Mouse (Mus musculus) CH12.LX (cell line): ENCODE results near the gene Sf3b1. TPM values are rescaled to one million over a fixed set of nuclear protein-coding genes. Genes with fewer than 3 reads are reported as not detected.

Source experiments
- DNase-seq: peaks from one replicate; pipeline ENCODE4 v3.0.0-alpha.2; 2013; ENCODE audit errors: extremely low read depth
- H3K27ac ChIP-seq: 2 replicates; pipeline ENCODE4 v1.5.1; 2012; ENCODE audit warnings: low read depth, mild to moderate bottlenecking, control low read depth, moderate library complexity; ENCODE audit not compliant: insufficient read depth
- H3K27me3 ChIP-seq: replicated peaks from 2 replicates; pipeline ENCODE3; 2012; ENCODE audit warnings: inconsistent platforms
- H3K36me3 ChIP-seq, 2 experiments: replicated peaks in 1 of 2; 2 replicates each; pipeline versions ENCODE3 to v1.6.1; 2012; ENCODE audit warnings: inconsistent platforms in 1 of 2, low read length in 1 of 2, mild to moderate bottlenecking in 1 of 2, mixed read lengths in 1 of 2, moderate library complexity in 1 of 2; ENCODE audit not compliant: control insufficient read depth in 1 of 2, insufficient read depth in 1 of 2
- H3K4me1 ChIP-seq, 2 experiments: 2 replicates each; pipeline ENCODE4 v1.6.1; 2012; ENCODE audit warnings: inconsistent platforms in 1 of 2, moderate library complexity in 1 of 2; ENCODE audit not compliant: insufficient read depth in 2 of 2, control insufficient read depth in 1 of 2
- H3K4me2 ChIP-seq: 2 replicates; pipeline ENCODE4 v1.6.1; 2012; ENCODE audit warnings: low read depth, mild to moderate bottlenecking, control low read depth; ENCODE audit not compliant: poor library complexity, insufficient read depth, severe bottlenecking
- H3K4me3 ChIP-seq, 3 experiments: fragments of 150-350 bp in 1 of 3; sonication (generic) in 1 of 3; replicated peaks in 1 of 3; 2 replicates each; pipeline versions ENCODE3 to v1.5.1; 2011 to 2012; ENCODE audit warnings: low read depth in 2 of 3, low read length in 2 of 3, mild to moderate bottlenecking in 2 of 3, moderate library complexity in 2 of 3, control low read depth in 1 of 3, improper control_type of control experiment in 1 of 3, inconsistent platforms in 1 of 3, mixed read lengths in 1 of 3; ENCODE audit not compliant: poor library complexity in 1 of 3
- H3K79me2 ChIP-seq: replicated peaks from 2 replicates; pipeline ENCODE4 v1.6.1; 2012; ENCODE audit warnings: mild to moderate bottlenecking, moderate library complexity; ENCODE audit not compliant: control insufficient read depth, poor library complexity, insufficient read depth, severe bottlenecking; ENCODE audit errors: extremely low read depth
- H3K9ac ChIP-seq: 2 replicates; pipeline ENCODE4 v1.6.1; 2012; ENCODE audit warnings: low read depth, mild to moderate bottlenecking, control low read depth, moderate library complexity; ENCODE audit not compliant: insufficient read depth
- H3K9me3 ChIP-seq: replicated peaks from 2 replicates; pipeline ENCODE3; 2012; ENCODE audit warnings: low read length, inconsistent platforms, mixed read lengths
- BHLHE40 ChIP-seq: IDR thresholded peaks from 2 replicates; pipeline ENCODE4 v1.6.1; 2011; ENCODE audit warnings: mild to moderate bottlenecking, low read depth, low read length, improper control_type of control experiment
- CHD1 ChIP-seq: IDR thresholded peaks from 2 replicates; pipeline ENCODE4 v1.6.1; 2012; ENCODE audit warnings: low read depth, low read length, improper control_type of control experiment, inconsistent platforms
- CTCF ChIP-seq, 2 experiments: IDR thresholded peaks in 1 of 2; conservative IDR thresholded peaks in 1 of 2; 2 replicates each; pipeline ENCODE4 v1.5.1; 2011 to 2012; ENCODE audit warnings: low read depth in 2 of 2, low read length in 2 of 2, improper control_type of control experiment in 1 of 2, inconsistent platforms in 1 of 2, mild to moderate bottlenecking in 1 of 2, moderate library complexity in 1 of 2
- E2F4 ChIP-seq: IDR thresholded peaks from 2 replicates; pipeline ENCODE4 v1.6.1; 2011; ENCODE audit warnings: low read depth, low read length, improper control_type of control experiment; ENCODE audit not compliant: insufficient replicate concordance
- ETS1 ChIP-seq: conservative IDR thresholded peaks from 2 replicates; pipeline ENCODE4 v1.6.1; 2012; ENCODE audit warnings: low read depth, mild to moderate bottlenecking, inconsistent platforms, low read length, improper control_type of control experiment, moderate library complexity
- GABPA ChIP-seq: IDR thresholded peaks from 2 replicates; pipeline ENCODE4 v1.6.1; 2012; ENCODE audit warnings: low read depth, low read length, improper control_type of control experiment, inconsistent platforms; ENCODE audit not compliant: insufficient replicate concordance
- HCFC1 ChIP-seq: IDR thresholded peaks from 2 replicates; pipeline ENCODE4 v1.6.1; 2012; ENCODE audit warnings: low read depth, mild to moderate bottlenecking, inconsistent platforms, low read length, improper control_type of control experiment
- JUND ChIP-seq: conservative IDR thresholded peaks from 2 replicates; pipeline ENCODE4 v1.6.1; 2011; ENCODE audit warnings: low read depth, low read length, improper control_type of control experiment
- KAT2A ChIP-seq: IDR thresholded peaks from 2 replicates; pipeline ENCODE4 v1.6.1; 2012; ENCODE audit warnings: low read length, improper control_type of control experiment, inconsistent platforms; ENCODE audit not compliant: insufficient replicate concordance
- MAFK ChIP-seq: IDR thresholded peaks from 2 replicates; pipeline ENCODE4 v1.6.1; 2011; ENCODE audit warnings: low read length, improper control_type of control experiment; ENCODE audit not compliant: insufficient replicate concordance
- MEF2A ChIP-seq: IDR thresholded peaks from 2 replicates; pipeline ENCODE4 v1.6.1; 2014; ENCODE audit warnings: low read depth, mild to moderate bottlenecking, inconsistent platforms, low read length, improper control_type of control experiment, borderline replicate concordance
- MYC ChIP-seq: IDR thresholded peaks from 2 replicates; pipeline ENCODE4 v1.6.1; 2011; ENCODE audit warnings: low read depth, mild to moderate bottlenecking, improper control_type of control experiment, low read length
- NELFE ChIP-seq: IDR thresholded peaks from 2 replicates; pipeline ENCODE4 v1.6.1; 2011; ENCODE audit warnings: low read depth, low read length, improper control_type of control experiment
- PAX5 ChIP-seq: IDR thresholded peaks from 2 replicates; pipeline ENCODE4 v1.6.1; 2012; ENCODE audit warnings: low read length, inconsistent platforms, mixed read lengths
- POLR2A ChIP-seq: IDR thresholded peaks from 2 replicates; pipeline ENCODE4 v1.6.1; 2011; ENCODE audit warnings: low read depth, mild to moderate bottlenecking, improper control_type of control experiment, low read length
- POLR2AphosphoS2 ChIP-seq: IDR thresholded peaks from 2 replicates; pipeline ENCODE4 v1.6.1; 2011; ENCODE audit warnings: low read depth, low read length, improper control_type of control experiment
- RAD21 ChIP-seq: IDR thresholded peaks from 2 replicates; pipeline ENCODE4 v1.6.1; 2011; ENCODE audit warnings: low read depth, mild to moderate bottlenecking, low read length, improper control_type of control experiment, moderate library complexity
- TBP ChIP-seq: conservative IDR thresholded peaks from 2 replicates; pipeline ENCODE4 v1.6.1; 2011; ENCODE audit warnings: low read depth, low read length, improper control_type of control experiment
- TCF12 ChIP-seq: IDR thresholded peaks from 2 replicates; pipeline ENCODE4 v1.6.1; 2014; ENCODE audit warnings: low read depth, mild to moderate bottlenecking, inconsistent platforms, low read length, improper control_type of control experiment
- USF1 ChIP-seq: IDR thresholded peaks from 2 replicates; pipeline ENCODE4 v1.6.1; 2014; ENCODE audit warnings: low read depth, mild to moderate bottlenecking, inconsistent platforms, low read length, improper control_type of control experiment
- USF2 ChIP-seq: conservative IDR thresholded peaks from 2 replicates; pipeline ENCODE4 v1.6.1; 2011; ENCODE audit warnings: low read depth, low read length, improper control_type of control experiment
- ZC3H11A ChIP-seq: IDR thresholded peaks from 2 replicates; pipeline ENCODE4 v1.6.1; 2012; ENCODE audit warnings: low read depth, mild to moderate bottlenecking, inconsistent platforms, low read length, improper control_type of control experiment
- ZKSCAN1 ChIP-seq: IDR thresholded peaks from 2 replicates; pipeline ENCODE4 v1.6.1; 2012; ENCODE audit warnings: low read depth, inconsistent platforms, low read length, improper control_type of control experiment, borderline replicate concordance
- ZMIZ1 ChIP-seq: IDR thresholded peaks from 2 replicates; pipeline ENCODE4 v1.6.1; 2012; ENCODE audit warnings: low read depth, mild to moderate bottlenecking, inconsistent platforms, low read length, improper control_type of control experiment
- dilution Hi-C: fragments of 300-500 bp; cut with MboI; formaldehyde crosslinking; loops from 2 replicates; pipeline ENCODE4 v1.14.3; 2020; ENCODE audit warnings: low sequenced_read_pairs; ENCODE audit not compliant: extremely low pct_unique_long_range_greater_than_20kb, extremely low pct_ligation_motif_present
- in situ Hi-C: fragments of 300-500 bp; cut with MboI; formaldehyde crosslinking; loops from 3 replicates; pipeline ENCODE4 v1.14.3; 2019; ENCODE audit warnings: low sequenced_read_pairs, low pct_ligation_motif_present, low pct_unique_long_range_greater_than_20kb, mixed read lengths
- polyA plus RNA-seq: library from polyadenylated mRNA; unstranded; fragments of >175 nt; gene quantifications from 2 replicates; pipeline ENCODE4 v1.2.1, GENCODE M21; 2012; ENCODE audit warnings: low read depth; ENCODE audit not compliant: insufficient read length
- total RNA-seq, 2 experiments: library from RNA; depleted of rRNA; stranded (reverse); fragments of 300-350 nt in 1 of 2; fragments of >200 nt in 1 of 2; gene quantifications; 2 replicates each; pipeline ENCODE4 v1.2.3; 2012 to 2014

Gene Sf3b1
- total and polyA plus RNA-seq, 3 experiments: 109 to 186 (median 133) TPM

- H3K79me2 ChIP-seq: no peaks in the 10 kb centered on the region
- no peak overlapping the region for H3K27ac ChIP-seq
- H3K9ac ChIP-seq: no peak overlapping the region
- dilution Hi-C loops: no loop called here
- in situ Hi-C loops: no loop called here
- H3K9me3 ChIP-seq: no peaks in the 10 kb centered on the region
- TF ChIP-seq POLR2AphosphoS2 (0 out of 2 replicates have a peak, but pooled peaks have one; percentile 52), JUND (no peak)
- H3K4me1 ChIP-seq: peaks cover 0 to 24% of the 10 kb centered on the region in 2 experiments; a peak in 2 of 4 replicates
- H3K4me3 ChIP-seq: no peak overlapping the region
- no peak overlapping the region for H3K4me2 ChIP-seq
- no peak for DNase-seq
- H3K27me3 ChIP-seq: no peaks in the 10 kb centered on the region
- peaks cover 41 to 76% of the 10 kb centered on the region in 2 experiments for H3K36me3 ChIP-seq
Observed at GRCm38 (mm10) chr1:54986248-54986647, 41.0 kb downstream of the Sf3b1 start.

- H3K9ac ChIP-seq: no peak overlapping the region
- no peaks in the 10 kb centered on the region for H3K9me3 ChIP-seq
- in situ Hi-C loops (no loop called here), dilution Hi-C loops (no loop called here)
- no peaks in the 10 kb centered on the region for H3K79me2 ChIP-seq
- H3K27ac ChIP-seq: no peak overlapping the region
- DNase-seq: no peak
- H3K36me3 ChIP-seq: peaks cover 41 to 72% of the 10 kb centered on the region in 2 experiments
- H3K27me3 ChIP-seq: no peaks in the 10 kb centered on the region
- peaks cover 0 to 24% of the 10 kb centered on the region in 2 experiments; a peak in 2 of 4 replicates for H3K4me1 ChIP-seq
- no peak overlapping the region for H3K4me2 ChIP-seq
- TF ChIP-seq ZKSCAN1 (no peak), RAD21 (no peak), JUND (no peak), ETS1 (no peak), ZMIZ1 (no peak), CTCF (conservative IDR thresholded peaks at IDR 0.05 in 1 of 2, IDR thresholded peaks at IDR 0.05 in 1 of 2; ENCODE audit: low read depth in 2 of 2, low read length in 2 of 2) (no peak), HCFC1 (no peak), TBP (no peak), POLR2AphosphoS2 (no peak), GABPA (no peak), KAT2A (no peak), MYC (no peak), USF1 (no peak)
- no peak overlapping the region for H3K4me3 ChIP-seq
Observed at GRCm38 (mm10) chr1:54985831-54986230, 41.5 kb downstream of the Sf3b1 start.

- Histone ChIP-seq H3K4me2 (no peak overlapping the region), H3K79me2 (no peaks in the 10 kb centered on the region), H3K4me3 (no peak overlapping the region), H3K27ac (no peak overlapping the region), H3K4me1 (peaks cover 0 to 24% of the 10 kb centered on the region in 2 experiments; a peak in 2 of 4 replicates), H3K9ac (no peak overlapping the region), H3K9me3 (no peaks in the 10 kb centered on the region), H3K27me3 (no peaks in the 10 kb centered on the region), H3K36me3 (peaks cover 29 to 56% of the 10 kb centered on the region in 2 experiments)
- dilution Hi-C loops: no loop called here
- TF ChIP-seq ZC3H11A (no peak), POLR2A (no peak), MYC (no peak), ZMIZ1 (no peak), USF2 (no peak), NELFE (no peak), BHLHE40 (no peak), CHD1 (no peak), MAFK (no peak), GABPA (no peak), ETS1 (no peak), E2F4 (no peak), CTCF (conservative IDR thresholded peaks at IDR 0.05 in 1 of 2, IDR thresholded peaks at IDR 0.05 in 1 of 2; ENCODE audit: low read depth in 2 of 2, low read length in 2 of 2) (no peak), PAX5 (no peak), MEF2A (no peak), TCF12 (no peak), HCFC1 (no peak), KAT2A (no peak)
- DNase-seq: no peak
- in situ Hi-C loops: no loop called here
Observed at GRCm38 (mm10) chr1:54984154-54984553, 43.1 kb downstream of the Sf3b1 start.
